Mouse (Mus musculus): ENCODE measurements around the gene Orc5. TPM values are rescaled to one million over a fixed set of nuclear protein-coding genes. Genes with fewer than 3 reads are reported as not detected.
A peak's percentile ranks its signal among the peaks of the same experiment; 100 is the strongest.
"Not testable (repeated sequence)": the region's sequence is repeated elsewhere in the genome, so short reads cannot be mapped to it uniquely, and the experiment has no call there.

Gene Orc5
- polyA plus RNA-seq, 1 experiment from 2014 or later = 43.5 TPM

DNA sequence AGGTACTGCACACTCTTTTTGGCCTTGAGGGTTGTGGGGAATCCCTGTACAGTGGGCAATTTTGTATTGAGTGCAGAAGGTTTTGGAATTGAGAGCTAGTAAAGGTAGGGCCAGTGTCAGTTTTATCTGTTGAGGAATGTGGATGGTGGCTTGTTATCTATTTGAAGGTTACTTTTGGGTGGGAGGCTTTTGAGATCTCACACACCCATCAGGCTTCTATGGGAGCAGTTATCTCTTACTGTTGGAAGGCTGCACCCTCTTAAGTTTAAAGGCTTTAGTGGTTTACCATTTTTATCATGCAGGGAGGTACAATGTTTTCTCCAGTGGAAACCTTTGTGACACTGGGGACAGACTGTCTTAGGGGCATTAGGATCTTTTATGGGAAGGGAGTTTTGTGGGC, 4.9 kb downstream of the Orc5 start:
- H3K9me3 ChIP-seq (ENCODE audit: low read length) = no peaks in the 10 kb centered on the region
- peaks cover 45% of the 10 kb centered on the region for H3K36me3 ChIP-seq (ENCODE audit: insufficient read depth, low read length)
- no peak overlapping the region for H3K27ac ChIP-seq (ENCODE audit: low read length)
- no peak for ATAC-seq (ENCODE audit: low FRiP score, low TSS enrichment)
- H3K9ac ChIP-seq (replicated peaks; ENCODE audit: low read length) = no peak overlapping the region
- no peak overlapping the region for H3K4me3 ChIP-seq (ENCODE audit: low read length)
- no peaks in the 10 kb centered on the region for H3K27me3 ChIP-seq (ENCODE audit: insufficient read depth, low read length)
- H3K4me1 ChIP-seq (ENCODE audit: insufficient read depth, low read length) = peaks cover 7% of the 10 kb centered on the region
- no peak overlapping the region for H3K4me2 ChIP-seq (replicated peaks; ENCODE audit: low read depth, low read length)

DNA sequence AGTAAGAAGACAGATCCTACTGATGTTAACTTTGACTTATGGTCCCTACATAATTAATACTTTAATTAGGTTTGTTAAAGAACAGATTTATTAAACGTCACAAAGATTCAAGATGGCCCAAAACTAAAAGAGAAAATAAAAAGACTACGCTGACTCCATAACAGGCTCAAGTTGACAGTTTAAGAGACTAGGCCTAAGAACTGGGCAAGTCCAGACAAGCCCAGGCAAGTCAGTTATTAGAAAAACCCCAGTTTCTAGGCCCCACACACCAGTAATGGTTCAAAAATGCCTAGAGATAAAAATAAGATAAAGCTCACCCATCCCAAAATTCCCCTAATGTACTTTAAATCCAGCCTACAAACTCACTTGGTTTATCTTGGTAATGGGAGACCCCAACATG, 7.6 kb downstream of the Orc5 start:
- 95% methylated on average over 2 of the region's 2 CpGs for WGBS
- Histone ChIP-seq H3K27me3 (ENCODE audit: insufficient read depth, low read length) (no peaks in the 10 kb centered on the region), H3K9me3 (ENCODE audit: low read length) (no peaks in the 10 kb centered on the region), H3K27ac (ENCODE audit: low read length) (no peak overlapping the region), H3K9ac (replicated peaks; ENCODE audit: low read length) (no peak overlapping the region), H3K4me2 (replicated peaks; ENCODE audit: low read depth, low read length) (no peak overlapping the region), H3K4me3 (ENCODE audit: low read length) (no peak overlapping the region), H3K36me3 (ENCODE audit: insufficient read depth, low read length) (peaks cover 60% of the 10 kb centered on the region), H3K4me1 (ENCODE audit: insufficient read depth, low read length) (no peaks in the 10 kb centered on the region)
- no peak for ATAC-seq (ENCODE audit: low FRiP score, low TSS enrichment)

DNA sequence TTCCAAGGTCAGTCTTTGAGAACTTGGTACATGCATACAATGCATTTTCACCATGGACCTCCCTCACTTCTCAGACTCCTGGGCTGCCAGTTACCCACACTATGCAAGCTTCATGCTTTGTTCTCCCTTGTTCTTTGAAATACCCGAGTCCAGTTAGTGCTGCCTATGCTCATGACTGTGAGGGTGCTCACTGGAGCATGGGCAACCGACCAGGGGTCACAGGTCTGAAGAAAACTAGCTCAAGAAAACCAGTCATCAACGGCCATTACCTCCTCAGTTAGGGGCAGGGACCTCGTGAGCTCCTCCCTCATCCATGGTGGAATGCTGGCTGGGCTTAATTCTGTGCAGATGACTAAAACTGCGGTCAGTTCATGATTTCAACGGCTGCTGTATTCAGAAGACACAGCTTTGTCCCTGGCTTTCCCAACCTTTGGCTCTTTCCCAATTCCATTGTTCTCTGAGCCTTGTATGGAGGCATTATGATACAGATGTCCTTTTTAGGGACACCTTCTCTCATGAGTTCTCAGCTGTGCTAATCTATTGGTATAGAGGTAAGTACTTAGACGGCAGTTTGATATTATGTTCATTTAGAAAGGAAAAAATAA, 11.1 kb downstream of the Orc5 start:
- WGBS = 77% methylated on average over 7 of the region's 7 CpGs

DNA sequence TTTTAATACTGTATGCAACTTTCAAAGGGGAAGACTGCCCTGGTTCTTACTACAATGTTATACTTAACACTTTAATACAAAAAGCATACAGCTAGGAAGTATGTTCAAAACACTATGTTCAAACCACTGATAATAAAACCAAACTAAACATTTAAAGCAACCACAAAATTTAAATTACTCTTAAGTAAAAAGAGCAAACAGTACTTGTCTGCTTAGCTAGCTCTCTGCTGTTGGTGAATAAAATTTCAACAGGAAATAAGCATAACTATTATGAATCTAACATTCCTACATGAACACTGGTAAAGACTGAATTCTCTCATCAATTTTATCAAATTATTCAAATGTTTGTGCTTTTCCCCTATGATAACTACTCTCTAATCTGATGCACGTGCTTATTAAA, 13.5 kb downstream of the Orc5 start:
- no peaks in the 10 kb centered on the region for H3K4me1 ChIP-seq (ENCODE audit: insufficient read depth, low read length)
- no peak overlapping the region for H3K27ac ChIP-seq (ENCODE audit: low read length)
- no peak overlapping the region for H3K4me3 ChIP-seq (ENCODE audit: low read length)
- no peak for ATAC-seq (ENCODE audit: low FRiP score, low TSS enrichment)
- no peaks in the 10 kb centered on the region for H3K9me3 ChIP-seq (ENCODE audit: low read length)
- H3K36me3 ChIP-seq (ENCODE audit: insufficient read depth, low read length) = peaks cover 37% of the 10 kb centered on the region
- WGBS = 96% methylated on average over 1 of the region's 1 CpGs
- no peaks in the 10 kb centered on the region for H3K27me3 ChIP-seq (ENCODE audit: insufficient read depth, low read length)
- H3K4me2 ChIP-seq (replicated peaks; ENCODE audit: low read depth, low read length) = no peak overlapping the region
- no peak overlapping the region for H3K9ac ChIP-seq (replicated peaks; ENCODE audit: low read length)

More for the DNA sequence above, 11.1 kb downstream of the Orc5 start:
- no peaks in the 10 kb centered on the region for H3K9me3 ChIP-seq (ENCODE audit: low read length)
- 0 out of 2 replicates have a peak, but pooled peaks have one; percentile 15 for ATAC-seq (ENCODE audit: low FRiP score, low TSS enrichment)
- H3K4me2 ChIP-seq (replicated peaks; ENCODE audit: low read depth, low read length) = no peak overlapping the region
- peaks cover 46% of the 10 kb centered on the region for H3K36me3 ChIP-seq (ENCODE audit: insufficient read depth, low read length)
- no peaks in the 10 kb centered on the region for H3K4me1 ChIP-seq (ENCODE audit: insufficient read depth, low read length)
- no peaks in the 10 kb centered on the region for H3K27me3 ChIP-seq (ENCODE audit: insufficient read depth, low read length)
- H3K9ac ChIP-seq (replicated peaks; ENCODE audit: low read length) = no peak overlapping the region
- no peak overlapping the region for H3K27ac ChIP-seq (ENCODE audit: low read length)
- H3K4me3 ChIP-seq (ENCODE audit: low read length) = no peak overlapping the region

DNA sequence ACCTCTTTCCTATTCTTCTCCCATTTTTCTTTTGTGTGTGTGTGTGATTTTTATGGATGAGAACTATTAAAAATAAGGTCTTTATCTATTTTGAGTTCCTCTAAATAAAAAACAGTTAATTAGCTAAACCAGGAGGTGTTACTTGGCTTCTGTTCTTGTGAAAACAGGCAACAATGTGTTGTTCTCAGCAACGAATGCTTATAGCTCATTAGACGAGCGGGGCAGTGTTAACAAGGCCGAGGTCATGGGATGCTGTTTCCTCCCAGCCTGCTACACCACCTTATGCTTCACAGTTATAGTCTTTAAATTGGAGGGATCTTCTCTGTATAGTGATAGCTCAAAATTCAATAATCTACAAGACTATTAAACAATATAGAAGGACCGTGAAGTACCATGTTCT, 17.7 kb downstream of the Orc5 start:
- Histone ChIP-seq H3K36me3 (ENCODE audit: insufficient read depth, low read length) (peaks cover 26% of the 10 kb centered on the region), H3K9ac (replicated peaks; ENCODE audit: low read length) (no peak overlapping the region), H3K9me3 (ENCODE audit: low read length) (no peaks in the 10 kb centered on the region), H3K27ac (ENCODE audit: low read length) (no peak overlapping the region), H3K4me1 (ENCODE audit: insufficient read depth, low read length) (no peaks in the 10 kb centered on the region), H3K27me3 (ENCODE audit: insufficient read depth, low read length) (no peaks in the 10 kb centered on the region), H3K4me2 (replicated peaks; ENCODE audit: low read depth, low read length) (no peak overlapping the region), H3K4me3 (ENCODE audit: low read length) (no peak overlapping the region)
- 87% methylated on average over 5 of the region's 5 CpGs for WGBS
- ATAC-seq (ENCODE audit: low FRiP score, low TSS enrichment) = no peak

DNA sequence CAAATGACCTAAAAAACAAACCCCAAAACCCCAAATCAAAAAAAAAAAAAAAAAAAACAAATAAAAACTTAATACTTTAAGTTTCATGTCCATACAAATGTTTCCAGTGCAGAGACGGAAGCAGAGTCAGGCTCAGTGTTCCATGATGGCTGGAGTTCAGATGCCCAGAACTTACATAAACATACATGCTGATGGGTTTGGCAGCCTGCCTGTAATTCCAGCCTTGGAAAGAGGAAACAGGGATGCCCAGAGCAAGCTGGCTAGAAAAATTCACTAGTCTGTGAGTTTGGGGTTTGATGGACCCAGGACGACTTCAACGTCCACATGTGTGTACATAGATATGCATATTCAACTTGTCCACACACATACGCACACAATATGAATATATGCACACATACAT, 27.6 kb downstream of the Orc5 start:
- ATAC-seq (ENCODE audit: low FRiP score, low TSS enrichment) = no peak
- Histone ChIP-seq H3K4me2 (replicated peaks; ENCODE audit: low read depth, low read length) (no peak overlapping the region), H3K36me3 (ENCODE audit: insufficient read depth, low read length) (peaks cover 9% of the 10 kb centered on the region), H3K27ac (ENCODE audit: low read length) (no peak overlapping the region), H3K4me1 (ENCODE audit: insufficient read depth, low read length) (no peaks in the 10 kb centered on the region), H3K4me3 (ENCODE audit: low read length) (no peak overlapping the region), H3K9me3 (ENCODE audit: low read length) (no peaks in the 10 kb centered on the region), H3K27me3 (ENCODE audit: insufficient read depth, low read length) (no peaks in the 10 kb centered on the region), H3K9ac (replicated peaks; ENCODE audit: low read length) (no peak overlapping the region)
- WGBS = 88% methylated on average over 4 of the region's 4 CpGs

DNA sequence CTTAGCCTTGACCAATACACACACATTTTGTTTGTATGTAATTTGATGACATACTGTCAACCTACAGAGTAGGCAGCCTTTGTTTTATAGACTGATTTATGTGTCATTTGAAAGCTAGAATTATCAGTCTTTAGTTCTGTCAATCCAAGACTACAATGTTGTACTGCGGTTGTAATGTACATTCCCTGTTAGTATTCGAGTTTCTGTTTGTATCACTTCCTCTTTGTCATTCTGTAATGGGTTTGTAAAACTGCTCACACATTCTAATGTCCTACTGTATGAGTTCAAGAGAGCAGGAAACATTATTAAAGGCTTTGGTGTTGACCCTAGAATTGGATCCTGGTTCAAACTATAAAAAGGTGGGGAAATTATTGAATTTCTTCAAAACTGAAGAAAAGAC, 30.5 kb downstream of the Orc5 start:
- Histone ChIP-seq H3K4me1 (ENCODE audit: insufficient read depth, low read length) (no peaks in the 10 kb centered on the region), H3K36me3 (ENCODE audit: insufficient read depth, low read length) (peaks cover 9% of the 10 kb centered on the region; the same call in 1 of the 2 replicates), H3K4me3 (ENCODE audit: low read length) (no peak overlapping the region), H3K4me2 (replicated peaks; ENCODE audit: low read depth, low read length) (no peak overlapping the region), H3K9ac (replicated peaks; ENCODE audit: low read length) (no peak overlapping the region), H3K27me3 (ENCODE audit: insufficient read depth, low read length) (no peaks in the 10 kb centered on the region), H3K27ac (ENCODE audit: low read length) (no peak overlapping the region), H3K9me3 (ENCODE audit: low read length) (no peaks in the 10 kb centered on the region)
- no peak for ATAC-seq (ENCODE audit: low FRiP score, low TSS enrichment)
- 93% methylated on average over 2 of the region's 2 CpGs for WGBS

DNA sequence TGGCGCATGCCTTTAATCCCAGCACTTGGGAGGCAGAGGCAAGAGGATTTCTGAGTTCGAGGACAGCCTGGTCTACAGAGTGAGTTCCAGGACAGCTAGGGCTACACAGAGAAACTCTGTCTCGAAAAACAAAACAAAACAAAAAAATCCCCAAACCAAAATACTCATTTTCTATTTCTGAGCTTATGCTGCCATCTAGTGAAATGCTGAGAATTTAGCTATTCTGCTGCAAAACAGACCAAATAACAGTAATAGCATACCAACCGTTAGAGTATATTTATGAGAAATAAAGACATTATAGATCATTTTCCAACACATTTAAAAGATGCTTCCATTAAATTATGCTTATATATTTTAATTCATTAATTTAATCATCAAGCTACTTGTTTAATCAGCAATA, 34.5 kb downstream of the Orc5 start:
- WGBS = 73% methylated on average over 4 of the region's 4 CpGs
- not testable (repeated sequence) for H3K4me2 ChIP-seq (replicated peaks; ENCODE audit: low read depth, low read length); H3K27me3 ChIP-seq (ENCODE audit: insufficient read depth, low read length); ATAC-seq (ENCODE audit: low FRiP score, low TSS enrichment); H3K27ac ChIP-seq (ENCODE audit: low read length); H3K4me1 ChIP-seq (ENCODE audit: insufficient read depth, low read length); H3K9me3 ChIP-seq (ENCODE audit: low read length); H3K4me3 ChIP-seq (ENCODE audit: low read length); H3K9ac ChIP-seq (replicated peaks; ENCODE audit: low read length)
- H3K36me3 ChIP-seq (ENCODE audit: insufficient read depth, low read length) = peaks cover 12% of the 10 kb centered on the region; the same call in 1 of the 2 replicates

DNA sequence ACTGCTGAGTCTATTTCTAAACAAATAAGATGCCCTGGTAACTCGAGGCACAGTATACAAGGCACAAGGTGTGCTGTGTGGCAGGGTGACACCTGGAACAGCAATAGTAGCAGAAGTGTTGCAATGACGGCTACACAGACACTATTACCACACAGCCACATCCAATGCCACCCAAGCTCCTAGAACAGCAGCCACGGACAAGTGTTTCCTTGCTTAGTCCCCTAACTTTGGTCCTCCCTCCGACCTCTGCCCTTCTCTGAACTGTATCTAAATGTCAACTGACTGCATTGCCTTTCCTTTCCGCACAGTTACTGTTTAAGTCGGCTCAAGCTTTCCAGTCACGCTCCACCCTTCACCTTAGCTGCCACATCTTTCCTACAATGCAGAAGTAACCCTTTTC, 36.0 kb downstream of the Orc5 start:
- peaks cover 12% of the 10 kb centered on the region; the same call in 1 of the 2 replicates for H3K36me3 ChIP-seq (ENCODE audit: insufficient read depth, low read length)
- ATAC-seq (ENCODE audit: low FRiP score, low TSS enrichment); H3K27ac ChIP-seq (ENCODE audit: low read length); H3K9me3 ChIP-seq (ENCODE audit: low read length); H3K4me3 ChIP-seq (ENCODE audit: low read length); H3K9ac ChIP-seq (replicated peaks; ENCODE audit: low read length); H3K4me1 ChIP-seq (ENCODE audit: insufficient read depth, low read length); H3K27me3 ChIP-seq (ENCODE audit: insufficient read depth, low read length); H3K4me2 ChIP-seq (replicated peaks; ENCODE audit: low read depth, low read length): not testable (repeated sequence)
- no CpG with 5 or more reads among the region's 7 CpGs for whole genome bisulfite sequencing

DNA sequence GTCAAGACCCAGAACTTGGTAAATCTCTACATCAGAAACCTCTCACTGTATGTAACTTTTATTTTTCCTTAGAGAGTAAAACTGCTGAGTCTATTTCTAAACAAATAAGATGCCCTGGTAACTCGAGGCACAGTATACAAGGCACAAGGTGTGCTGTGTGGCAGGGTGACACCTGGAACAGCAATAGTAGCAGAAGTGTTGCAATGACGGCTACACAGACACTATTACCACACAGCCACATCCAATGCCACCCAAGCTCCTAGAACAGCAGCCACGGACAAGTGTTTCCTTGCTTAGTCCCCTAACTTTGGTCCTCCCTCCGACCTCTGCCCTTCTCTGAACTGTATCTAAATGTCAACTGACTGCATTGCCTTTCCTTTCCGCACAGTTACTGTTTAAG, 37.6 kb downstream of the Orc5 start:
- not testable (repeated sequence) for ATAC-seq (ENCODE audit: low FRiP score, low TSS enrichment); H3K27me3 ChIP-seq (ENCODE audit: insufficient read depth, low read length); H3K36me3 ChIP-seq (ENCODE audit: insufficient read depth, low read length); H3K4me2 ChIP-seq (replicated peaks; ENCODE audit: low read depth, low read length); H3K4me1 ChIP-seq (ENCODE audit: insufficient read depth, low read length); H3K9me3 ChIP-seq (ENCODE audit: low read length); H3K27ac ChIP-seq (ENCODE audit: low read length); H3K9ac ChIP-seq (replicated peaks; ENCODE audit: low read length); H3K4me3 ChIP-seq (ENCODE audit: low read length)
- no CpG with 5 or more reads among the region's 5 CpGs for WGBS

Measured in kidney, embryonic 16.5 days (tissue).